Mouse (Mus musculus) C2C12 (cell line): ENCODE results near the gene Smad6. TPM values are rescaled to one million over a fixed set of nuclear protein-coding genes. Genes with fewer than 3 reads are reported as not detected.

Experiments
- H3K27me3 ChIP-seq: one replicate; pipeline ENCODE4 v1.6.1; 2011; ENCODE audit not compliant: control insufficient read depth, insufficient read depth, insufficient read length
- H3K36me3 ChIP-seq: one replicate; pipeline ENCODE4 v1.6.1; 2011; ENCODE audit not compliant: control insufficient read depth, insufficient read depth
- H3K4me3 ChIP-seq: one replicate; pipeline ENCODE4 v1.5.1; 2011; ENCODE audit warnings: mild to moderate bottlenecking, control low read depth; ENCODE audit not compliant: poor library complexity, insufficient read depth, severe bottlenecking
- H3K79me2 ChIP-seq: one replicate; pipeline ENCODE4 v1.6.1; 2011; ENCODE audit not compliant: control insufficient read depth, insufficient read depth
- H3K79me3 ChIP-seq: one replicate; pipeline ENCODE4 v1.6.1; 2011; ENCODE audit warnings: low read depth, control low read depth
- H3ac ChIP-seq: one replicate; pipeline ENCODE3; 2011; ENCODE audit warnings: low read depth; ENCODE audit not compliant: control insufficient read depth, insufficient read length
- CEBPB ChIP-seq: IDR thresholded peaks from one replicate; pipeline ENCODE4 v1.6.1; 2011; ENCODE audit warnings: low read depth, mild to moderate bottlenecking, control low read depth, moderate library complexity
- CTCF ChIP-seq: IDR thresholded peaks from one replicate; pipeline ENCODE4 v1.5.1; 2011; ENCODE audit not compliant: control insufficient read depth, insufficient read depth, insufficient read length
- FOSL1 ChIP-seq: IDR thresholded peaks from one replicate; pipeline ENCODE4 v1.8.0; 2011; ENCODE audit warnings: mild to moderate bottlenecking, low read length; ENCODE audit not compliant: poor library complexity, insufficient read depth, severe bottlenecking
- MAX ChIP-seq: IDR thresholded peaks from one replicate; pipeline ENCODE4 v1.6.1; 2011; ENCODE audit warnings: mild to moderate bottlenecking, control low read depth
- MYOD1 ChIP-seq: IDR thresholded peaks from one replicate; pipeline ENCODE4 v1.6.1; 2011; ENCODE audit warnings: low read depth; ENCODE audit not compliant: control insufficient read depth, insufficient read length
- MYOG ChIP-seq: IDR thresholded peaks from one replicate; pipeline ENCODE4 v1.6.1; 2011; ENCODE audit not compliant: control insufficient read depth, insufficient read length; ENCODE audit errors: extremely low read depth
- USF1 ChIP-seq: IDR thresholded peaks from one replicate; pipeline ENCODE4 v1.6.1; 2011; ENCODE audit warnings: low read depth, mild to moderate bottlenecking, control low read depth, moderate library complexity
- polyA plus RNA-seq: library from polyadenylated mRNA; unstranded; fragments of >200 nt; fragmentation: generic; extraction: Trizol; gene quantifications from one replicate; pipeline ENCODE4 v1.2.1, GENCODE M21; 2012; ENCODE audit warnings: missing spikeins

Gene Smad6
- polyA plus RNA-seq, 1 experiment = 15.4 TPM

- no peaks in the 10 kb centered on the region for H3K36me3 ChIP-seq
- H3K27me3 ChIP-seq = no peaks in the 10 kb centered on the region
- no peak overlapping the region for H3K4me3 ChIP-seq
- TF ChIP-seq CTCF (no peak), USF1 (no peak), MYOD1 (no peak), FOSL1 (no peak), MYOG (no peak), MAX (no peak), CEBPB (no peak)
- no peak overlapping the region for H3ac ChIP-seq
- H3K79me3 ChIP-seq = no peaks in the 10 kb centered on the region
- H3K79me2 ChIP-seq = no peaks in the 10 kb centered on the region
These were observed 54.3 kb downstream of the Smad6 start for GRCm38 (mm10) chr9:63967408-63968172.

GRCm38 (mm10) chr9:63965579-63965981, 56.3 kb downstream of the Smad6 start:
- Histone ChIP-seq H3K79me3 (no peaks in the 10 kb centered on the region), H3K36me3 (no peaks in the 10 kb centered on the region), H3K79me2 (no peaks in the 10 kb centered on the region), H3K4me3 (no peak overlapping the region), H3ac (no peak overlapping the region), H3K27me3 (no peaks in the 10 kb centered on the region)
- no peak for TF ChIP-seq MYOD1
- no peak for TF ChIP-seq CTCF
- TF ChIP-seq MYOG = no peak
- no peak for TF ChIP-seq FOSL1
- no peak for TF ChIP-seq MAX
- no peak for TF ChIP-seq USF1
- no peak for TF ChIP-seq CEBPB

- Histone ChIP-seq H3K79me2 (no peaks in the 10 kb centered on the region), H3K4me3 (no peak overlapping the region), H3ac (no peak overlapping the region), H3K36me3 (no peaks in the 10 kb centered on the region), H3K27me3 (no peaks in the 10 kb centered on the region), H3K79me3 (no peaks in the 10 kb centered on the region)
- TF ChIP-seq MYOD1 (no peak), CEBPB (no peak), MYOG (no peak), CTCF (no peak), MAX (no peak), FOSL1 (no peak), USF1 (no peak)
These were observed 60.0 kb downstream of the Smad6 start for GRCm38 (mm10) chr9:63961881-63962280.

- H3K36me3 ChIP-seq = no peaks in the 10 kb centered on the region
- no peak overlapping the region for H3ac ChIP-seq
- H3K4me3 ChIP-seq = no peak overlapping the region
- H3K79me2 ChIP-seq = no peaks in the 10 kb centered on the region
- H3K27me3 ChIP-seq = no peaks in the 10 kb centered on the region
- H3K79me3 ChIP-seq = no peaks in the 10 kb centered on the region
- no peak for TF ChIP-seq CEBPB
- TF ChIP-seq CTCF = no peak
- TF ChIP-seq FOSL1 = no peak
- no peak for TF ChIP-seq MYOG
- TF ChIP-seq USF1 = no peak
- TF ChIP-seq MYOD1 = no peak
- no peak for TF ChIP-seq MAX
These were observed 61.1 kb downstream of the Smad6 start for GRCm38 (mm10) chr9:63960829-63961185.

- no peaks in the 10 kb centered on the region for H3K79me2 ChIP-seq
- H3K4me3 ChIP-seq = no peak overlapping the region
- no peaks in the 10 kb centered on the region for H3K27me3 ChIP-seq
- no peak for TF ChIP-seq USF1
- TF ChIP-seq MYOD1 = no peak
- no peak for TF ChIP-seq FOSL1
- no peak for TF ChIP-seq CEBPB
- TF ChIP-seq MYOG = no peak
- TF ChIP-seq MAX = no peak
- TF ChIP-seq CTCF = no peak
- H3K79me3 ChIP-seq = no peaks in the 10 kb centered on the region
- no peak overlapping the region for H3ac ChIP-seq
- H3K36me3 ChIP-seq = no peaks in the 10 kb centered on the region
These were observed 61.7 kb downstream of the Smad6 start for GRCm38 (mm10) chr9:63959933-63960828.
